Mouse (Mus musculus): ENCODE data around the gene Atp2a2.
A peak's percentile ranks its signal among the peaks of the same experiment; 100 is the strongest.

Gene Atp2a2

GRCm38 (mm10) chr5:122537654-122538053, 35.6 kb upstream of the Atp2a2 start:
- H3K4me1 ChIP-seq (replicated peaks; ENCODE audit: low read depth, low read length): no peaks in the 10 kb centered on the region
- TF ChIP-seq NANOG (IDR thresholded peaks at IDR 0.05; ENCODE audit: borderline replicate concordance, low read length) (no peak), CTCF (conservative IDR thresholded peaks at IDR 0.05; ENCODE audit: low read length) (no peak), POU5F1 (IDR thresholded peaks at IDR 0.05; ENCODE audit: borderline replicate concordance, low read length) (no peak)
- H3K27me3 ChIP-seq (ENCODE audit: insufficient read depth, low read length): no peaks in the 10 kb centered on the region
- no peaks in the 10 kb centered on the region for H3K36me3 ChIP-seq (ENCODE audit: insufficient read depth, low read length)
- H3K9me3 ChIP-seq (ENCODE audit: low read length): no peaks in the 10 kb centered on the region
- H3K4me3 ChIP-seq (replicated peaks; ENCODE audit: low read length): no peak overlapping the region

- H3K4me3 ChIP-seq (replicated peaks; ENCODE audit: low read length): no peak overlapping the region
- no peaks in the 10 kb centered on the region for H3K27me3 ChIP-seq (ENCODE audit: insufficient read depth, low read length)
- TF ChIP-seq CTCF (conservative IDR thresholded peaks at IDR 0.05; ENCODE audit: low read length): no peak
- no peak for TF ChIP-seq POU5F1 (IDR thresholded peaks at IDR 0.05; ENCODE audit: borderline replicate concordance, low read length)
- TF ChIP-seq NANOG (IDR thresholded peaks at IDR 0.05; ENCODE audit: borderline replicate concordance, low read length): no peak
- H3K9me3 ChIP-seq (ENCODE audit: low read length): 0 out of 2 replicates have a peak, but pooled peaks cover 5% of the 10 kb centered on the region
- peaks cover 14% of the 10 kb centered on the region for H3K4me1 ChIP-seq (replicated peaks; ENCODE audit: low read depth, low read length)
- H3K36me3 ChIP-seq (ENCODE audit: insufficient read depth, low read length): no peaks in the 10 kb centered on the region
Measured at GRCm38 (mm10) chr5:122533884-122534283, 31.9 kb upstream of the Atp2a2 start.

- peaks cover 48% of the 10 kb centered on the region for H3K4me1 ChIP-seq (replicated peaks; ENCODE audit: low read depth, low read length)
- no peaks in the 10 kb centered on the region for H3K36me3 ChIP-seq (ENCODE audit: insufficient read depth, low read length)
- H3K4me3 ChIP-seq (replicated peaks; ENCODE audit: low read length): no peak overlapping the region
- no peaks in the 10 kb centered on the region for H3K27me3 ChIP-seq (ENCODE audit: insufficient read depth, low read length)
- 0 out of 2 replicates have a peak, but pooled peaks cover 5% of the 10 kb centered on the region for H3K9me3 ChIP-seq (ENCODE audit: low read length)
- TF ChIP-seq CTCF (conservative IDR thresholded peaks at IDR 0.05; ENCODE audit: low read length) (no peak), POU5F1 (IDR thresholded peaks at IDR 0.05; ENCODE audit: borderline replicate concordance, low read length) (no peak), NANOG (IDR thresholded peaks at IDR 0.05; ENCODE audit: borderline replicate concordance, low read length) (no peak)
Measured at GRCm38 (mm10) chr5:122529913-122530604, 28.0 kb upstream of the Atp2a2 start.

GRCm38 (mm10) chr5:122529316-122529715, 27.3 kb upstream of the Atp2a2 start:
- Histone ChIP-seq H3K27me3 (ENCODE audit: insufficient read depth, low read length) (no peaks in the 10 kb centered on the region), H3K4me1 (replicated peaks; ENCODE audit: low read depth, low read length) (peaks cover 56% of the 10 kb centered on the region), H3K4me3 (replicated peaks; ENCODE audit: low read length) (no peak overlapping the region), H3K36me3 (ENCODE audit: insufficient read depth, low read length) (no peaks in the 10 kb centered on the region), H3K9me3 (ENCODE audit: low read length) (0 out of 2 replicates have a peak, but pooled peaks cover 5% of the 10 kb centered on the region)
- TF ChIP-seq POU5F1 (IDR thresholded peaks at IDR 0.05; ENCODE audit: borderline replicate concordance, low read length) (no peak), NANOG (IDR thresholded peaks at IDR 0.05; ENCODE audit: borderline replicate concordance, low read length) (no peak)

- H3K36me3 ChIP-seq (ENCODE audit: insufficient read depth, low read length): no peaks in the 10 kb centered on the region
- H3K4me1 ChIP-seq (replicated peaks; ENCODE audit: low read depth, low read length): peaks cover 63% of the 10 kb centered on the region
- TF ChIP-seq CTCF (conservative IDR thresholded peaks at IDR 0.05; ENCODE audit: low read length) (no peak), POU5F1 (IDR thresholded peaks at IDR 0.05; ENCODE audit: borderline replicate concordance, low read length) (no peak), NANOG (IDR thresholded peaks at IDR 0.05; ENCODE audit: borderline replicate concordance, low read length) (no peak)
Measured at GRCm38 (mm10) chr5:122528591-122528990, 26.6 kb upstream of the Atp2a2 start.

GRCm38 (mm10) chr5:122527761-122528160, 25.7 kb upstream of the Atp2a2 start:
- H3K9me3 ChIP-seq (ENCODE audit: low read length): 0 out of 2 replicates have a peak, but pooled peaks cover 5% of the 10 kb centered on the region
- H3K4me3 ChIP-seq (replicated peaks; ENCODE audit: low read length): no peak overlapping the region
- H3K4me1 ChIP-seq (replicated peaks; ENCODE audit: low read depth, low read length): peaks cover 63% of the 10 kb centered on the region
- no peak for TF ChIP-seq CTCF (conservative IDR thresholded peaks at IDR 0.05; ENCODE audit: low read length)
- TF ChIP-seq NANOG (IDR thresholded peaks at IDR 0.05; ENCODE audit: borderline replicate concordance, low read length): no peak
- TF ChIP-seq POU5F1 (IDR thresholded peaks at IDR 0.05; ENCODE audit: borderline replicate concordance, low read length): no peak
- H3K36me3 ChIP-seq (ENCODE audit: insufficient read depth, low read length): no peaks in the 10 kb centered on the region
- no peaks in the 10 kb centered on the region for H3K27me3 ChIP-seq (ENCODE audit: insufficient read depth, low read length)

More at GRCm38 (mm10) chr5:122528591-122528990, 26.6 kb upstream of the Atp2a2 start:
- Histone ChIP-seq H3K4me3 (replicated peaks; ENCODE audit: low read length) (no peak overlapping the region), H3K27me3 (ENCODE audit: insufficient read depth, low read length) (no peaks in the 10 kb centered on the region), H3K9me3 (ENCODE audit: low read length) (0 out of 2 replicates have a peak, but pooled peaks cover 5% of the 10 kb centered on the region)

GRCm38 (mm10) chr5:122526878-122527730, 25.1 kb upstream of the Atp2a2 start:
- no peaks in the 10 kb centered on the region for H3K36me3 ChIP-seq (ENCODE audit: insufficient read depth, low read length)
- peaks cover 63% of the 10 kb centered on the region for H3K4me1 ChIP-seq (replicated peaks; ENCODE audit: low read depth, low read length)
- TF ChIP-seq NANOG (IDR thresholded peaks at IDR 0.05; ENCODE audit: borderline replicate concordance, low read length) (no peak), POU5F1 (IDR thresholded peaks at IDR 0.05; ENCODE audit: borderline replicate concordance, low read length) (no peak), CTCF (conservative IDR thresholded peaks at IDR 0.05; ENCODE audit: low read length) (no peak)
- 0 out of 2 replicates have a peak, but pooled peaks cover 5% of the 10 kb centered on the region for H3K9me3 ChIP-seq (ENCODE audit: low read length)
- H3K4me3 ChIP-seq (replicated peaks; ENCODE audit: low read length): peak overlapping the region; percentile 53
- no peaks in the 10 kb centered on the region for H3K27me3 ChIP-seq (ENCODE audit: insufficient read depth, low read length)

- Histone ChIP-seq H3K27me3 (ENCODE audit: insufficient read depth, low read length) (no peaks in the 10 kb centered on the region), H3K36me3 (ENCODE audit: insufficient read depth, low read length) (no peaks in the 10 kb centered on the region), H3K4me1 (replicated peaks; ENCODE audit: low read depth, low read length) (peaks cover 63% of the 10 kb centered on the region), H3K4me3 (replicated peaks; ENCODE audit: low read length) (peak overlapping the region; percentile 53), H3K9me3 (ENCODE audit: low read length) (0 out of 2 replicates have a peak, but pooled peaks cover 5% of the 10 kb centered on the region)
- TF ChIP-seq NANOG (IDR thresholded peaks at IDR 0.05; ENCODE audit: borderline replicate concordance, low read length) (no peak), CTCF (conservative IDR thresholded peaks at IDR 0.05; ENCODE audit: low read length) (no peak), POU5F1 (IDR thresholded peaks at IDR 0.05; ENCODE audit: borderline replicate concordance, low read length) (no peak)
Measured at GRCm38 (mm10) chr5:122526405-122526804, 24.4 kb upstream of the Atp2a2 start.

Measured in E14TG2a.4 (cell line).